Comparison of ENCODE assay signal across 21 mouse cellular contexts in the genomic region with DNA sequence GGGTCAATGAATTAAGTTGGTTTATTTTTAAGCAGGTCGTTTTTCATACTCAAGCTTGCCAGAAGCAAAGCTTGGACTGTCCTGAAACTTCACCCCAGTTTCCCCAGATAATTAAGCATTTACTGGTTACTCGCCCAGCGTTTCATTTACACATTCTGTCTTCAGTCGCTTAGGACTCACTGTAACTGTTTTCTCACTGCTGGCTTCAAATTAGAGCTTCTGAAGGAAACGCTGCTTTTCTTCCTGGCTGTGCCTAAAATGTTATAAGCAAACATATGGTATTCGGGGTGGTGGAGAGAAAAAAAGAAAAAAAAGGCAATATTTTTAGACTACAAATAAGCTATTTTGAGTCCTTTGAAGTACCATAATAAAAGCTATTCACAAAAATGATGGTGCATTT.
A peak's percentile ranks its signal among the peaks of the same experiment; 100 is the strongest.
DNase-seq lines count a peak whose midpoint lies in the region; ATAC-seq and TF ChIP-seq lines count a peak whose summit lies in the region.
"Had no signal": no experiment of that assay in that cellular context is flagged by ENCODE, and none has a peak within 500 bp of the region (broad histone marks: within the 10 kb centered on the region; RNA-seq: fewer than 3 reads in every experiment).

No protein-coding gene starts in this region.

- 35% methylated on average over 6 of the region's 6 CpGs for WGBS in forebrain, embryonic 15.5 days
- WGBS in forebrain, embryonic 13.5 days: 65% methylated on average over 6 of the region's 6 CpGs
- 75% methylated on average over 6 of the region's 6 CpGs for WGBS in thymus, adult 2 months

- no peak for TF ChIP-seq POLR2A in brain, embryonic 14.5 days (IDR thresholded peaks at IDR 0.05; ENCODE audit: borderline replicate concordance, extremely low read depth, insufficient read depth, insufficient read length, poor library complexity, severe bottlenecking)
- TF ChIP-seq POLR2A in thymus, adult 2 months (IDR thresholded peaks at IDR 0.05; ENCODE audit: control insufficient read depth, extremely low read depth, insufficient read depth, low read length, poor library complexity): no peak

- TF ChIP-seq CTCF in brain, embryonic 14.5 days (IDR thresholded peaks at IDR 0.05; ENCODE audit: borderline replicate concordance, extremely low read depth, insufficient read depth, insufficient read length): no peak
- no peak for TF ChIP-seq CTCF in thymus, adult 2 months (IDR thresholded peaks at IDR 0.05; ENCODE audit: borderline replicate concordance, control insufficient read depth, extremely low read depth, insufficient read depth, low read length, poor library complexity)

- no peaks in the 10 kb centered on the region for H3K9me3 ChIP-seq in forebrain, embryonic 15.5 days
- H3K9me3 ChIP-seq in forebrain, embryonic 13.5 days (replicated peaks): no peaks in the 10 kb centered on the region
- H3K9me3 ChIP-seq: hindbrain, embryonic 12.5 days; limb, embryonic 10.5 days; liver, embryonic 15.5 days; lung, embryonic 15.5 days; megakaryocyte, embryonic 14.5 days; midbrain, embryonic 13.5 days had no signal

- no peak overlapping the region for H3K4me3 ChIP-seq in forebrain, embryonic 15.5 days
- H3K4me3 ChIP-seq in forebrain, embryonic 13.5 days: no peak overlapping the region
- H3K4me3 ChIP-seq in thymus, adult 2 months (ENCODE audit: control insufficient read depth, insufficient read depth, low read length): no peak overlapping the region
- H3K4me3 ChIP-seq: heart, adult 2 months; hindbrain, embryonic 12.5 days; limb, embryonic 10.5 days; liver, embryonic 15.5 days; lung, embryonic 15.5 days; megakaryocyte, embryonic 14.5 days; midbrain, embryonic 13.5 days had no signal

- DNase-seq in layer of hippocampus, adult 9-10 months (ENCODE audit: low spot score): peak; percentile 17
- no peak for DNase-seq in layer of hippocampus, adult 11-12 months (ENCODE audit: low spot score)
- peak; percentile 86 for DNase-seq in brain, adult 2 months (ENCODE audit: low read depth, low spot score)
- peak; percentile 60 for DNase-seq in brain, embryonic 14.5 days (ENCODE audit: low read depth)
- DNase-seq in thymus, adult 2 months: no peak
- DNase-seq: adrenal gland, adult 2 months; gastrocnemius, postnatal 36 days; heart, adult 2 months; kidney, adult 8-10 months; kidney, postnatal 10 days; liver; lung, postnatal 36 days had no signal

- H3K9ac ChIP-seq in forebrain, embryonic 15.5 days (replicated peaks): no peak overlapping the region
- no peak overlapping the region for H3K9ac ChIP-seq in forebrain, embryonic 13.5 days
- H3K9ac ChIP-seq: hindbrain, embryonic 12.5 days; liver, embryonic 15.5 days; lung, embryonic 15.5 days; midbrain, embryonic 13.5 days had no signal

- H3K27ac ChIP-seq in forebrain, embryonic 15.5 days (replicated peaks): peak overlapping the region; percentile 8; the same call in 1 of the 2 replicates
- no peak overlapping the region for H3K27ac ChIP-seq in forebrain, embryonic 13.5 days
- H3K27ac ChIP-seq in thymus, adult 2 months (ENCODE audit: control insufficient read depth, insufficient read depth, low read length): no peak overlapping the region
- H3K27ac ChIP-seq: heart, adult 2 months; hindbrain, embryonic 12.5 days; limb, embryonic 10.5 days; liver, embryonic 15.5 days; lung, embryonic 15.5 days; midbrain, embryonic 13.5 days; stomach, postnatal 0 days had no signal

- H3K27me3 ChIP-seq in forebrain, embryonic 15.5 days: no peaks in the 10 kb centered on the region
- H3K27me3 ChIP-seq in forebrain, embryonic 13.5 days: no peaks in the 10 kb centered on the region
- H3K27me3 ChIP-seq in thymus, adult 2 months (ENCODE audit: control insufficient read depth, insufficient read depth, low read length): no peaks in the 10 kb centered on the region
- H3K27me3 ChIP-seq: hindbrain, embryonic 12.5 days; liver, embryonic 15.5 days; lung, embryonic 15.5 days; megakaryocyte, embryonic 14.5 days; midbrain, embryonic 13.5 days had no signal

- H3K36me3 ChIP-seq in forebrain, embryonic 15.5 days: no peaks in the 10 kb centered on the region
- H3K36me3 ChIP-seq in forebrain, embryonic 13.5 days (ENCODE audit: poor library complexity, severe bottlenecking): no peaks in the 10 kb centered on the region
- H3K36me3 ChIP-seq in thymus, adult 2 months (ENCODE audit: control insufficient read depth, insufficient read depth, low read length): no peaks in the 10 kb centered on the region
- H3K36me3 ChIP-seq: hindbrain, embryonic 12.5 days; limb, embryonic 10.5 days; liver, embryonic 15.5 days; lung, embryonic 15.5 days; midbrain, embryonic 13.5 days had no signal

- ATAC-seq in forebrain, embryonic 15.5 days (replicated peaks): no peak
- no peak for ATAC-seq in forebrain, embryonic 13.5 days
- ATAC-seq: midbrain, embryonic 13.5 days had no signal

- H3K4me2 ChIP-seq in forebrain, embryonic 15.5 days (replicated peaks): no peak overlapping the region
- no peak overlapping the region for H3K4me2 ChIP-seq in forebrain, embryonic 13.5 days
- H3K4me2 ChIP-seq: hindbrain, embryonic 12.5 days; liver, embryonic 15.5 days; lung, embryonic 15.5 days; midbrain, embryonic 13.5 days had no signal

- no peaks in the 10 kb centered on the region; the same call in 1 of the 2 replicates for H3K4me1 ChIP-seq in forebrain, embryonic 15.5 days
- H3K4me1 ChIP-seq in forebrain, embryonic 13.5 days: no peaks in the 10 kb centered on the region
- H3K4me1 ChIP-seq in thymus, adult 2 months (replicated peaks; ENCODE audit: control insufficient read depth, insufficient read depth, low read length): no peaks in the 10 kb centered on the region
- H3K4me1 ChIP-seq: hindbrain, embryonic 12.5 days; limb, embryonic 10.5 days; liver, embryonic 15.5 days; lung, embryonic 15.5 days; megakaryocyte, embryonic 14.5 days; midbrain, embryonic 13.5 days had no signal

Comparison
In these comparisons a context has a peak if more than half of its experiments do, and no peak if none do; other contexts are left out.
1. DNase-seq: peak in layer of hippocampus, adult 9-10 months (single experiment), brain, adult 2 months (single experiment) and brain, embryonic 14.5 days (single experiment); none in layer of hippocampus, adult 11-12 months (single experiment) and thymus, adult 2 months (single experiment).